Mouse (Mus musculus) liver, adult 2 months (tissue): ENCODE results near the gene Zfp775. TPM values are rescaled to one million over a fixed set of nuclear protein-coding genes. Genes with fewer than 3 reads are reported as not detected.
A peak's percentile ranks its signal among the peaks of the same experiment; 100 is the strongest.

Source experiments
- DNase-seq: peaks from one replicate; pipeline ENCODE4 v3.0.0-alpha.2; 2011; ENCODE audit warnings: low read depth, low spot score; ENCODE audit errors: extremely low read depth
- H3K27ac ChIP-seq: fragments of 200-500 bp; replicated peaks from 2 replicates; pipeline ENCODE4 v1.5.1; 2012; ENCODE audit warnings: low read depth, mild to moderate bottlenecking, control low read depth, inconsistent platforms, low read length; ENCODE audit not compliant: insufficient read depth
- H3K27me3 ChIP-seq: fragments of 200-500 bp; 2 replicates; pipeline ENCODE4 v1.6.1; 2012; ENCODE audit warnings: mild to moderate bottlenecking, moderate library complexity, low read length, inconsistent platforms; ENCODE audit not compliant: control insufficient read depth, insufficient read depth
- H3K36me3 ChIP-seq: fragments of 200-500 bp; 2 replicates; pipeline ENCODE4 v1.6.1; 2012; ENCODE audit warnings: low read length, inconsistent platforms; ENCODE audit not compliant: control insufficient read depth, insufficient read depth
- H3K4me1 ChIP-seq: fragments of 200-500 bp; 2 replicates; pipeline ENCODE4 v1.6.1; 2011; ENCODE audit warnings: low read length; ENCODE audit not compliant: control insufficient read depth, insufficient read depth
- H3K4me3 ChIP-seq: fragments of 200-500 bp; 2 replicates; pipeline ENCODE4 v1.5.1; 2011; ENCODE audit warnings: low read depth, mild to moderate bottlenecking, control low read depth, low read length, moderate library complexity; ENCODE audit not compliant: insufficient read depth
- H3K79me2 ChIP-seq: fragments of 200-500 bp; 2 replicates; pipeline ENCODE4 v1.6.1; 2012; ENCODE audit warnings: inconsistent platforms, mild to moderate bottlenecking, low read length, moderate library complexity; ENCODE audit not compliant: control insufficient read depth, insufficient read depth
- H3K9ac ChIP-seq: fragments of 200-500 bp; 2 replicates; pipeline ENCODE4 v1.6.1; 2012; ENCODE audit warnings: low read depth, mild to moderate bottlenecking, control low read depth, inconsistent platforms, low read length
- CTCF ChIP-seq: fragments of 200-500 bp; IDR thresholded peaks from 2 replicates; pipeline ENCODE4 v1.5.1; 2011; ENCODE audit warnings: low read depth, low read length, control low read depth
- POLR2A ChIP-seq: fragments of 200-500 bp; IDR thresholded peaks from 2 replicates; pipeline ENCODE4 v1.6.1; 2011; ENCODE audit warnings: low read length, control low read depth; ENCODE audit not compliant: insufficient read depth; ENCODE audit errors: extremely low read depth
- WGBS: fragments of 180-500 bp; shearing (Covaris S2); methylation state at CpG from one replicate; pipeline ENCODE4 v1.1.7; 2018; 5-methylcytosine and 5-hydroxymethylcytosine counted together
- polyA plus RNA-seq: library from polyadenylated mRNA; depleted of rRNA; stranded (reverse); fragments of >200 nt; gene quantifications from 2 replicates; pipeline ENCODE4 v1.2.3, GENCODE M21; 2012
- total RNA-seq: library from RNA; depleted of rRNA; stranded (reverse); fragments of >200 nt; gene quantifications from 2 replicates; pipeline ENCODE4 v1.2.3, GENCODE M21; 2014

Zfp775 gene
- total and polyA plus RNA-seq, 2 experiments: 0.83 to 2.4 TPM

- no peak for DNase-seq
- 88% methylated on average over 6 of the region's 6 CpGs for WGBS
- Histone ChIP-seq H3K36me3 (no peaks in the 10 kb centered on the region), H3K27me3 (no peaks in the 10 kb centered on the region), H3K27ac (no peak overlapping the region), H3K9ac (no peak overlapping the region), H3K79me2 (no peaks in the 10 kb centered on the region), H3K4me1 (no peaks in the 10 kb centered on the region), H3K4me3 (no peak overlapping the region)
- no peak for TF ChIP-seq CTCF
- no peak for TF ChIP-seq POLR2A
These were observed 34.7 kb downstream of the Zfp775 start for GRCm38 (mm10) chr6:48636515-48636914.

- no peak for DNase-seq
- 75% methylated on average over 6 of the region's 6 CpGs for WGBS
- TF ChIP-seq CTCF (no peak), POLR2A (no peak)
- H3K79me2 ChIP-seq: no peaks in the 10 kb centered on the region
- no peak overlapping the region for H3K27ac ChIP-seq
- no peak overlapping the region for H3K9ac ChIP-seq
- no peaks in the 10 kb centered on the region for H3K4me1 ChIP-seq
- no peaks in the 10 kb centered on the region for H3K36me3 ChIP-seq
- H3K4me3 ChIP-seq: no peak overlapping the region
- no peaks in the 10 kb centered on the region for H3K27me3 ChIP-seq
These were observed 36.1 kb downstream of the Zfp775 start for GRCm38 (mm10) chr6:48637811-48638500.

GRCm38 (mm10) chr6:48638553-48638952 is 36.7 kb downstream of the Zfp775 start:
- 52% methylated on average over 2 of the region's 2 CpGs for WGBS
- Histone ChIP-seq H3K27ac (no peak overlapping the region), H3K4me1 (no peaks in the 10 kb centered on the region), H3K27me3 (no peaks in the 10 kb centered on the region), H3K4me3 (no peak overlapping the region), H3K9ac (no peak overlapping the region), H3K36me3 (no peaks in the 10 kb centered on the region), H3K79me2 (no peaks in the 10 kb centered on the region)
- TF ChIP-seq CTCF (no peak), POLR2A (no peak)
- peak; percentile 6 for DNase-seq

- no peaks in the 10 kb centered on the region for H3K27me3 ChIP-seq
- WGBS: 73% methylated on average over 6 of the region's 6 CpGs
- no peak overlapping the region for H3K9ac ChIP-seq
- no peaks in the 10 kb centered on the region for H3K79me2 ChIP-seq
- H3K4me3 ChIP-seq: no peak overlapping the region
- no peaks in the 10 kb centered on the region for H3K4me1 ChIP-seq
- TF ChIP-seq CTCF (no peak), POLR2A (no peak)
- no peak for DNase-seq
- no peaks in the 10 kb centered on the region for H3K36me3 ChIP-seq
- no peak overlapping the region for H3K27ac ChIP-seq
These were observed 39.5 kb downstream of the Zfp775 start for GRCm38 (mm10) chr6:48641391-48641790.

GRCm38 (mm10) chr6:48642764-48643292 is 41.0 kb downstream of the Zfp775 start:
- Histone ChIP-seq H3K4me1 (no peaks in the 10 kb centered on the region; the same call in 1 of the 2 replicates), H3K36me3 (no peaks in the 10 kb centered on the region), H3K9ac (no peak overlapping the region), H3K79me2 (no peaks in the 10 kb centered on the region), H3K4me3 (no peak overlapping the region), H3K27ac (no peak overlapping the region), H3K27me3 (no peaks in the 10 kb centered on the region)
- no peak for TF ChIP-seq POLR2A
- peak; percentile 41 for TF ChIP-seq CTCF
- 25% methylated on average over 4 of the region's 4 CpGs for WGBS
- peak; percentile 72 for DNase-seq
